Mouse (Mus musculus) liver, embryonic 12.5 days (tissue): ENCODE measurements around the gene Smc3. TPM values are rescaled to one million over a fixed set of nuclear protein-coding genes. Genes with fewer than 3 reads are reported as not detected.
A peak's percentile ranks its signal among the peaks of the same experiment; 100 is the strongest.

Experiments
- ATAC-seq: fragments of 200-750 bp; cut with Nextera tagmentation; 2 replicates; pipeline ENCODE4 v1.8.0; 2017; ENCODE audit warnings: moderate number of reproducible peaks, mild to moderate bottlenecking, moderate library complexity
- H3K27ac ChIP-seq: fragments of 300-500 bp; sonication (generic); 2 replicates; pipeline ENCODE4 v1.5.1; 2016; ENCODE audit warnings: mild to moderate bottlenecking
- H3K27me3 ChIP-seq: fragments of 300-500 bp; sonication (generic); replicated peaks from 2 replicates; pipeline ENCODE4 v1.6.1; 2016; ENCODE audit warnings: mild to moderate bottlenecking, moderate library complexity
- H3K36me3 ChIP-seq: fragments of 300-500 bp; sonication (generic); 2 replicates; pipeline ENCODE4 v1.6.1; 2016; ENCODE audit warnings: mild to moderate bottlenecking, moderate library complexity
- H3K4me1 ChIP-seq: fragments of 300-500 bp; sonication (generic); 2 replicates; pipeline ENCODE4 v1.6.1; 2016
- H3K4me2 ChIP-seq: fragments of 300-500 bp; sonication (generic); 2 replicates; pipeline ENCODE4 v1.6.1; 2016; ENCODE audit warnings: mild to moderate bottlenecking, moderate library complexity
- H3K4me3 ChIP-seq: fragments of 300-500 bp; sonication (generic); 2 replicates; pipeline ENCODE4 v1.5.1; 2016; ENCODE audit warnings: mild to moderate bottlenecking, moderate library complexity
- H3K9ac ChIP-seq: fragments of 300-500 bp; sonication (generic); 2 replicates; pipeline ENCODE4 v1.6.1; 2016; ENCODE audit warnings: mild to moderate bottlenecking, moderate library complexity
- H3K9me3 ChIP-seq: fragments of 300-500 bp; sonication (generic); replicated peaks from 2 replicates; pipeline ENCODE4 v1.6.1; 2016; ENCODE audit warnings: mild to moderate bottlenecking, moderate library complexity
- WGBS: fragments of 180-500 bp; shearing (Covaris S2); methylation state at CpG from one replicate; pipeline ENCODE4 v1.1.7; 2016; ENCODE audit not compliant: insufficient replicate concordance; 5-methylcytosine and 5-hydroxymethylcytosine counted together
- polyA plus RNA-seq: library from polyadenylated mRNA; unstranded; fragments of >200 nt; fragmentation: Nextera tagmentation; extraction: Ambion mirVana; gene quantifications from 2 replicates; pipeline ENCODE4 v1.2.1, GENCODE M21; 2016

Gene Smc3
- 52.9 and 53.3 TPM in 2 replicates for polyA plus RNA-seq

- H3K4me2 ChIP-seq: peak within 1 kb of the TSS; percentile 75
- under 1% methylated on average over 70 of the region's 70 CpGs for WGBS
- H3K27ac ChIP-seq: peak within 1 kb of the TSS; percentile 97
- H3K9ac ChIP-seq: peak within 1 kb of the TSS; percentile 98
- peaks cover 26% of the 10 kb centered on the region for H3K36me3 ChIP-seq
- ATAC-seq: peak; percentile 91
- H3K27me3 ChIP-seq: no peaks in the 10 kb centered on the region
- H3K4me1 ChIP-seq: peaks cover 33% of the 10 kb centered on the region
- peak within 1 kb of the TSS; percentile 98 for H3K4me3 ChIP-seq
- no peaks in the 10 kb centered on the region for H3K9me3 ChIP-seq
These were observed at the start of gene Smc3 for GRCm38 (mm10) chr19:53599757-53600539. TSS of gene Smc3 (plus strand) at chr19:53600398.

DNA sequence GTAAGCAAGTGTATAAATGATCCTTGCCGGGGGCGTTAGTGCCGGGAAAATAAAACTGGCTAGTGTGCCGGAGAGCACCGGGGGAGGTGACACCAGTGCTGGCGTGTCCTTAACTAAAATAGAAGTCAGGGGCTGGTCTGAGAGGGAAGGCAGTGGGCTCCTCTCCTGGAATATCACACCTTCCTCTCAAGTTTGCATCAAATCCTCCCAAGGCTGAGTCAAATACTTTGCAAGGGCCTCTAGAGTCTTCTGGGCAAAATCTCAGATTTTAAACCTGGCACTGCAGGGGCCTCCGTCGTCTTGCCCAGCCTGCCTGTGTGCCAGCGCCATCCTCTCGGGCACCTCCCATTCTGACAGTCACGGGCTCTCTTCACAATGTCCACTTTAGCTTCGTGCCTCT, 49.2 kb upstream of the Smc3 start:
- Histone ChIP-seq H3K27ac (no peak overlapping the region), H3K4me3 (no peak overlapping the region), H3K9me3 (no peaks in the 10 kb centered on the region), H3K36me3 (no peaks in the 10 kb centered on the region), H3K4me1 (peaks cover 27% of the 10 kb centered on the region), H3K9ac (no peak overlapping the region), H3K27me3 (no peaks in the 10 kb centered on the region), H3K4me2 (no peak overlapping the region)
- WGBS: 75% methylated on average over 12 of the region's 12 CpGs
- no peak for ATAC-seq

DNA sequence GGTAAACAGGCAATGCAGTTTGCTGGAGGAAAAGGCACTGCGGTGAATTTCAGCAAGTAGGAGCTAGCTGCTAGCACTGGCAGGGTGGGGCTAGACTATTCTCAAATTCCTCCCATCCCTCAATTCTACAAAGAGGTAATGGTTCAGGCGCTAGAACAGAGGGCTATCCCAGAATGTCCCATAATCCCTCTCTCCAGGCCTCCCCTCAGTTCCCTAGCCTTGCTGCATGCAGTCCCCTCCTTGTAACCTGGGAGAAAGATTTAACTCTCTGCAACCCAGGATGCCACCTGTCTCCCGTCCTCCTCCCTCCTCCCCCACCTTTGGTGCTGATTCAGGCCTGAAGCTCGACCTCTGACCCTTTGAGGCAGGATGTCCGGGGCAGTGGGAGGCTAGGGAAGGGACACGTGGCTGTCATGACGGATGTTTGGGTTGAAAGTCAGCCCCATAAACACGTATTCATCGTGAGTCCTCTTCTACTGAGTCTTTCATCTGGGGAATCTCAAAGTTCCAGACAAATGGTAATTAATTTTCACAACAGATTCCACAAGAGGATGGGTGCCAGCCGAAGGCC, 47.9 kb upstream of the Smc3 start:
- Histone ChIP-seq H3K9ac (no peak overlapping the region), H3K9me3 (no peaks in the 10 kb centered on the region), H3K36me3 (no peaks in the 10 kb centered on the region), H3K4me3 (no peak overlapping the region), H3K4me2 (no peak overlapping the region), H3K27ac (no peak overlapping the region), H3K27me3 (no peaks in the 10 kb centered on the region), H3K4me1 (peaks cover 32% of the 10 kb centered on the region)
- no peak for ATAC-seq
- WGBS: 45% methylated on average over 10 of the region's 10 CpGs

- Histone ChIP-seq H3K4me2 (no peak overlapping the region), H3K36me3 (no peaks in the 10 kb centered on the region), H3K9ac (no peak overlapping the region), H3K27ac (no peak overlapping the region), H3K4me1 (peaks cover 32% of the 10 kb centered on the region), H3K9me3 (no peaks in the 10 kb centered on the region), H3K4me3 (no peak overlapping the region), H3K27me3 (no peaks in the 10 kb centered on the region)
- WGBS: 44% methylated on average over 6 of the region's 6 CpGs
- ATAC-seq: no peak
These were observed 47.4 kb upstream of the Smc3 start for GRCm38 (mm10) chr19:53552795-53553194.

DNA sequence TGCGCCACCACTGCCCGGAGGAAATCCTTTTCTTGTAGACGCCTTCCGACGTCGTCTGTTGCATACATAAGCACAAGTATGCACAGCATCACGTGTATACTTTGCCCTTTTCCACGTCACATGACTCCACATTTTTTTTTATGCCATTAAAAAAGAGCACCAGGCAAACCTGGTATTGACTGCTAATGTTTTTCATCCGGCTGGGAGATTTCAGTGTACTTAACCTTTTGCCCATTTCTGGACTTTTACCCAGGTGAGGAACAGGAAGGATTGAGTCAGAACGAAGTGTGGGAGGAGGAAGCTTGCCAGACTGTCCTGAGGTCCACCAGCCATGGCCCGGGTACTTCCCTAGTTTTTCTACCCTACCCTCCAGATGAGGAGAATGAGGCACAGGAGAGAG, 45.8 kb upstream of the Smc3 start:
- WGBS: 60% methylated on average over 11 of the region's 11 CpGs
- no peak overlapping the region for H3K4me3 ChIP-seq
- ATAC-seq: no peak
- H3K27me3 ChIP-seq: no peaks in the 10 kb centered on the region
- peak overlapping the region; percentile 32; the same call in 1 of the 2 replicates for H3K27ac ChIP-seq
- H3K9ac ChIP-seq: no peak overlapping the region
- H3K36me3 ChIP-seq: no peaks in the 10 kb centered on the region
- H3K9me3 ChIP-seq: no peaks in the 10 kb centered on the region
- H3K4me2 ChIP-seq: no peak overlapping the region
- peaks cover 25% of the 10 kb centered on the region for H3K4me1 ChIP-seq

DNA sequence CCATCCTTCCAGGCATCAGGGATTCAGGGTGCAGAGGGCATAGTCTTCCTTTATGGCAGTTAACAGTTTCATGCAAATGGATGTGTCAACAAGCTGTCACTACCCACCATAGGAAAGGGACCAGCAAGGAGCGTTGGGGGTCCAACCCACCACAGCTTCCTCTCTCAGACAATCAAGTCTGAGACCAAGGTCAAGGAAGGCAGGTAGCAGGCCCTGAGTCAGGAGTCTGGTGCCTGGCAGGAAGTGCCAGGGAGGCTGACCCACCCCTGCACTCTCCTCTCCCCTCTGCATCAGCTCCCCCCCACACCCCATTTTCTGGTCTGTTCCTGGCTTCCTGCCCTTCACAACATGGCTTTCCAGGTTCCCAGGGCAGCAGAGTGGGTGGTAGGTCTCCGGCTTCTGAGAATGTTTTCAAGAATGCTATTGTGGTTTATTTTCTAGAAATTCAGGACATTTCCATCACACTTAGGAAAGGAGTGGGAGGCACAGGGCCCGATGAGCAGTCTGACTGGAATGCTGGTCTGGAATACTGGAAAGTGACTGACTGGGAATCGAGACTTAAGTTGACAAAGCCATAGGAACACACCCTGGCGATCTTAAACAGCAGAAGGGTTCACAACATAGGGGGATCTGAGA, 45.1 kb upstream of the Smc3 start:
- no peak overlapping the region for H3K4me3 ChIP-seq
- no peaks in the 10 kb centered on the region for H3K9me3 ChIP-seq
- no peaks in the 10 kb centered on the region for H3K27me3 ChIP-seq
- H3K36me3 ChIP-seq: no peaks in the 10 kb centered on the region
- H3K9ac ChIP-seq: no peak overlapping the region
- peaks cover 25% of the 10 kb centered on the region for H3K4me1 ChIP-seq
- H3K27ac ChIP-seq: peak overlapping the region; percentile 32; the same call in 1 of the 2 replicates
- H3K4me2 ChIP-seq: no peak overlapping the region
- ATAC-seq: no peak
- 62% methylated on average over 5 of the region's 5 CpGs for WGBS

- Histone ChIP-seq H3K27me3 (no peaks in the 10 kb centered on the region), H3K9me3 (no peaks in the 10 kb centered on the region), H3K4me2 (peak overlapping the region; percentile 13), H3K36me3 (no peaks in the 10 kb centered on the region), H3K27ac (no peak overlapping the region), H3K4me1 (peaks cover 25% of the 10 kb centered on the region), H3K9ac (no peak overlapping the region), H3K4me3 (no peak overlapping the region)
- whole genome bisulfite sequencing: 44% methylated on average over 6 of the region's 6 CpGs
- ATAC-seq: no peak
These were observed 43.4 kb upstream of the Smc3 start for GRCm38 (mm10) chr19:53556841-53557240.

GRCm38 (mm10) chr19:53557267-53557936, 42.8 kb upstream of the Smc3 start:
- Histone ChIP-seq H3K4me3 (no peak overlapping the region), H3K27ac (no peak overlapping the region), H3K9me3 (no peaks in the 10 kb centered on the region), H3K4me1 (peaks cover 25% of the 10 kb centered on the region), H3K9ac (no peak overlapping the region), H3K27me3 (no peaks in the 10 kb centered on the region), H3K36me3 (no peaks in the 10 kb centered on the region), H3K4me2 (peak overlapping the region; percentile 13)
- ATAC-seq: no peak
- WGBS: 35% methylated on average over 20 of the region's 20 CpGs

GRCm38 (mm10) chr19:53560436-53560835, 39.8 kb upstream of the Smc3 start:
- H3K4me3 ChIP-seq: no peak overlapping the region
- peaks cover 17% of the 10 kb centered on the region for H3K4me1 ChIP-seq
- no peaks in the 10 kb centered on the region for H3K36me3 ChIP-seq
- 75% methylated on average over 3 of the region's 3 CpGs for WGBS
- no peak overlapping the region for H3K4me2 ChIP-seq
- no peak overlapping the region for H3K9ac ChIP-seq
- H3K27me3 ChIP-seq: no peaks in the 10 kb centered on the region
- no peak overlapping the region for H3K27ac ChIP-seq
- no peak for ATAC-seq
- no peaks in the 10 kb centered on the region for H3K9me3 ChIP-seq

DNA sequence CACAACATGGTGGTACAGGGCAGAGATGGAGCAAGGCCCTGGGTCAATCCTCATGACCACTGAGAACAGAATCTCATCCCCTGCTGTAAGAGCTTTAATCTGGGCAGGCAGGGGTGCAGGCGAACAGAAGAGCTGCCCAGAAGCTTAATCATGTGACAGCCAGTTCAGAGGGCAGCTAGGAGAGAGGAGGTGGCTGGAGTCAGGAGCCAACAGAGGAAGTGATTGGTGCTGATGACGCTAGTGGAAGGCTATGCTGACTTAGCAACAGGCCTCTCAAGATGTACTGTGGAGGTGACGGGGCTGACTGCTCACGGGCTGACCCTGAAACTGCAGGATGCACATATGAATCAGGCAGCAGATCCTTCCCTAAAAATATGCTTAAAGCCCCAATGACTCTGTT, 36.0 kb upstream of the Smc3 start:
- no peak overlapping the region for H3K27ac ChIP-seq
- H3K4me1 ChIP-seq: no peaks in the 10 kb centered on the region; the same call in 1 of the 2 replicates
- H3K4me3 ChIP-seq: no peak overlapping the region
- H3K36me3 ChIP-seq: no peaks in the 10 kb centered on the region
- 25% methylated on average over 4 of the region's 4 CpGs for WGBS
- ATAC-seq: no peak
- no peaks in the 10 kb centered on the region for H3K27me3 ChIP-seq
- no peak overlapping the region for H3K4me2 ChIP-seq
- no peak overlapping the region for H3K9ac ChIP-seq
- H3K9me3 ChIP-seq: no peaks in the 10 kb centered on the region

- Histone ChIP-seq H3K4me1 (peaks cover under 1% of the 10 kb centered on the region), H3K27ac (no peak overlapping the region), H3K9me3 (no peaks in the 10 kb centered on the region), H3K4me3 (no peak overlapping the region), H3K36me3 (no peaks in the 10 kb centered on the region), H3K27me3 (no peaks in the 10 kb centered on the region), H3K4me2 (no peak overlapping the region), H3K9ac (no peak overlapping the region)
- no peak for ATAC-seq
- WGBS: 67% methylated on average over 14 of the region's 14 CpGs
These were observed 34.5 kb upstream of the Smc3 start for GRCm38 (mm10) chr19:53565565-53566277.
